Comparison of ENCODE assay signal across 16 mouse cellular contexts in the genomic region with DNA sequence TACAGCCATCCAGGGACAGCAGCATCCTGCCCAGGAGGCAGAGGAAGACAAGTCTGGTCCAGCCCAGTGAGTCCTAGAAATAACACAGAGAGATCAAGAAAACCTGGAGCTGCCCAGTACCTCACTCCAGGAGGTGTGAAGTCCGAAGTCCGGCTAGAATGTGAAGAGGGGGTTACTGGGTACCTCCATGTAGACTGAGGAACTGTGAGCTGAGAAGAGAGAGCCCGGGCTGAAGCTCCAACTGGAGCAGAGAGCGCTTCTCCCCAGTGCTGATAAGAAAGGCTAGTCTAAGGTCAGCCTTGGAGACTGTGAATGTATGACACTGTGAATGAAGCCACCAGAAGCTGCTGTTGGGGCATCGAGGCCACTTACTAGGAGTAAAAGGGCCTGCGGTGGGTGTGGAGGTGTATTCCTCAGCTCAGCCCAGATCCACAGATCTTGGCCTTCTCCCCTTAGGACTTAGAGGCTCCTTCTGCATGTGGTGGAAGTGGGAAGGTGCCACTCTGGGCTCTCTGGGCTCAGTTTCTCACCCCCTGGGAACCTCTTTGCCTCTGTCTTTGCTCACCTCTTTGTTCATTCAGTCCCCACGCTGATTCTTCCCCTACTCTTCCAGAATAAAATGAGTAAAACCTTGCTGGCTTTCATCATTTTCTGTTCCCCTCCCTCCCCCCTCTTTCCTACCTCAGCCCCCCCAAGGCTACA. TPM values are rescaled to one million over a fixed set of nuclear protein-coding genes. Genes with fewer than 3 reads are reported as not detected.
DNase-seq lines count a peak whose midpoint lies in the region; ATAC-seq and TF ChIP-seq lines count a peak whose summit lies in the region.
"Had no signal": no experiment of that assay in that cellular context is flagged by ENCODE, and none has a peak within 500 bp of the region (broad histone marks: within the 10 kb centered on the region; RNA-seq: fewer than 3 reads in every experiment).

No protein-coding gene starts in this region.

- H3K27me3 ChIP-seq in hindbrain, embryonic 11.5 days (ENCODE audit: control insufficient read depth, insufficient read depth, low read length) = peaks cover 67% of the 10 kb centered on the region
- peaks cover 18% of the 10 kb centered on the region; the same call in 1 of the 2 replicates for H3K27me3 ChIP-seq in midbrain, postnatal 0 days (ENCODE audit: insufficient read depth, low read length)
- H3K27me3 ChIP-seq in intestine, postnatal 0 days (replicated peaks; ENCODE audit: control insufficient read depth, insufficient read depth, low read length) = peaks cover 97% of the 10 kb centered on the region

- DNase-seq in cerebellum, adult 18-20 months = peak; percentile 9 to 37
- no peak for DNase-seq in cerebellum, postnatal 4 days (ENCODE audit: low spot score in 2 of 2)
- peak; percentile 20 to 45 for DNase-seq in cerebellum, postnatal 25 days
- peak; percentile 37 for DNase-seq in hindbrain, embryonic 11.5 days (ENCODE audit: low spot score)
- peak; percentile 5 for DNase-seq in midbrain, postnatal 0 days (ENCODE audit: low spot score)
- DNase-seq in frontal cortex, postnatal 14 days (ENCODE audit: low spot score in 2 of 2) = no peak
- DNase-seq: embryo, embryonic 11 days; heart, adult 11 months; heart, postnatal 10 days; kidney, adult 9 months; lung, adult 18-20 months; thymus, adult 18-20 months had no signal

- peak overlapping the region; percentile 97 for H3K27ac ChIP-seq in hindbrain, embryonic 11.5 days (ENCODE audit: low read depth, low read length)
- peak overlapping the region; percentile 93 for H3K27ac ChIP-seq in midbrain, postnatal 0 days (ENCODE audit: low read depth, low read length)
- H3K27ac ChIP-seq in intestine, postnatal 0 days (ENCODE audit: low read depth, low read length) = no peak overlapping the region
- H3K27ac ChIP-seq: limb, embryonic 12.5 days had no signal

- H3K36me3 ChIP-seq in hindbrain, embryonic 11.5 days (ENCODE audit: control insufficient read depth, insufficient read depth, low read length) = no peaks in the 10 kb centered on the region
- H3K36me3 ChIP-seq in midbrain, postnatal 0 days (ENCODE audit: insufficient read depth, low read length) = no peaks in the 10 kb centered on the region
- no peaks in the 10 kb centered on the region for H3K36me3 ChIP-seq in intestine, postnatal 0 days (ENCODE audit: control insufficient read depth, insufficient read depth)
- H3K36me3 ChIP-seq: limb, embryonic 12.5 days had no signal

- WGBS in hindbrain, embryonic 11.5 days = 5% methylated on average over 7 of the region's 7 CpGs
- 13% methylated on average over 7 of the region's 7 CpGs for WGBS in midbrain, postnatal 0 days
- WGBS in intestine, postnatal 0 days = 4% methylated on average over 7 of the region's 7 CpGs

- H3K9me3 ChIP-seq in hindbrain, embryonic 11.5 days (ENCODE audit: control insufficient read depth, low read length) = no peaks in the 10 kb centered on the region
- H3K9me3 ChIP-seq in midbrain, postnatal 0 days (ENCODE audit: low read length) = no peaks in the 10 kb centered on the region
- no peaks in the 10 kb centered on the region for H3K9me3 ChIP-seq in intestine, postnatal 0 days (ENCODE audit: control insufficient read depth)
- H3K9me3 ChIP-seq: limb, embryonic 12.5 days had no signal

- H3K4me3 ChIP-seq in hindbrain, embryonic 11.5 days (ENCODE audit: low read depth, low read length) = no peak overlapping the region
- no peak overlapping the region for H3K4me3 ChIP-seq in midbrain, postnatal 0 days (ENCODE audit: low read depth, low read length)
- no peak overlapping the region for H3K4me3 ChIP-seq in intestine, postnatal 0 days (ENCODE audit: low read depth, low read length)
- H3K4me3 ChIP-seq: limb, embryonic 12.5 days had no signal

- H3K4me2 ChIP-seq in hindbrain, embryonic 11.5 days (replicated peaks; ENCODE audit: low read depth, low read length) = peak overlapping the region; percentile 14
- H3K4me2 ChIP-seq in midbrain, postnatal 0 days (ENCODE audit: low read depth, low read length, poor library complexity, severe bottlenecking) = no peak overlapping the region
- no peak overlapping the region for H3K4me2 ChIP-seq in intestine, postnatal 0 days (replicated peaks; ENCODE audit: low read depth)
- H3K4me2 ChIP-seq: limb, embryonic 12.5 days had no signal

- H3K9ac ChIP-seq in hindbrain, embryonic 11.5 days (ENCODE audit: low read depth, low read length) = peak overlapping the region; percentile 49
- H3K9ac ChIP-seq in midbrain, postnatal 0 days (replicated peaks; ENCODE audit: low read length, poor library complexity, severe bottlenecking) = 0 out of 2 replicates have a peak overlapping the region, but pooled peaks have one; percentile 0
- no peak overlapping the region for H3K9ac ChIP-seq in intestine, postnatal 0 days (ENCODE audit: low read depth, low read length)
- H3K9ac ChIP-seq: limb, embryonic 12.5 days had no signal

- H3K4me1 ChIP-seq in hindbrain, embryonic 11.5 days (replicated peaks; ENCODE audit: control insufficient read depth, insufficient read depth, low read length) = peaks cover 18% of the 10 kb centered on the region
- H3K4me1 ChIP-seq in midbrain, postnatal 0 days (ENCODE audit: insufficient read depth, low read length) = no peaks in the 10 kb centered on the region
- peaks cover 6% of the 10 kb centered on the region; the same call in 1 of the 2 replicates for H3K4me1 ChIP-seq in intestine, postnatal 0 days (replicated peaks; ENCODE audit: control insufficient read depth, insufficient read depth, low read length)

- no peak for TF ChIP-seq CTCF in midbrain, postnatal 0 days (IDR thresholded peaks at IDR 0.05)
- TF ChIP-seq CTCF in intestine, postnatal 0 days (IDR thresholded peaks at IDR 0.05; ENCODE audit: low read depth) = no peak

- ATAC-seq in hindbrain, embryonic 11.5 days (ENCODE audit: low FRiP score) = no peak
- ATAC-seq in midbrain, postnatal 0 days (ENCODE audit: low FRiP score) = no peak
- ATAC-seq in intestine, postnatal 0 days = no peak
- no peak for ATAC-seq in granulocyte monocyte progenitor cell, adult 5-6 weeks (replicated peaks; ENCODE audit: poor library complexity, severe bottlenecking)

RNA-seq across cellular contexts. Expression of a gene that starts 50.4 kb away (rescaled TPM):
- polyA plus RNA-seq in hindbrain, embryonic 11.5 days (2014; fragmentation: Nextera tagmentation; extraction: Ambion mirVana) = 0.13 and 0.25 TPM in 2 replicates
- total RNA-seq in midbrain, postnatal 0 days (2014; rRNA removed) = 0.94 and 1.0 TPM in 2 replicates
- 0.21 and 0.41 TPM in 2 replicates for polyA plus RNA-seq in midbrain, postnatal 0 days (2015; fragmentation: Nextera tagmentation; extraction: Ambion mirVana)
- polyA plus RNA-seq in intestine, postnatal 0 days (2015; fragmentation: Nextera tagmentation; extraction: Ambion mirVana) = 0.60 and 0.65 TPM in 2 replicates
- total RNA-seq in granulocyte monocyte progenitor cell, adult 5-6 weeks (2014; fragmentation: Nextera tagmentation) = not detected in 2 replicates
- not detected in 2 replicates for total RNA-seq in granulocyte monocyte progenitor cell, adult 5-6 weeks (2017)
- total RNA-seq: heart, postnatal 10 days; megakaryocyte, adult 5-6 weeks had no signal

Comparison
In these comparisons a context has a peak if more than half of its experiments do, and no peak if none do; other contexts are left out.
1. DNase-seq: peak in cerebellum, adult 18-20 months (2 of 2), cerebellum, postnatal 25 days (2 of 2), hindbrain, embryonic 11.5 days (single experiment) and midbrain, postnatal 0 days (single experiment); none in cerebellum, postnatal 4 days (0 of 2) and frontal cortex, postnatal 14 days (0 of 2).